Mouse (Mus musculus): ENCODE results near the gene Ticam1.

DNA sequence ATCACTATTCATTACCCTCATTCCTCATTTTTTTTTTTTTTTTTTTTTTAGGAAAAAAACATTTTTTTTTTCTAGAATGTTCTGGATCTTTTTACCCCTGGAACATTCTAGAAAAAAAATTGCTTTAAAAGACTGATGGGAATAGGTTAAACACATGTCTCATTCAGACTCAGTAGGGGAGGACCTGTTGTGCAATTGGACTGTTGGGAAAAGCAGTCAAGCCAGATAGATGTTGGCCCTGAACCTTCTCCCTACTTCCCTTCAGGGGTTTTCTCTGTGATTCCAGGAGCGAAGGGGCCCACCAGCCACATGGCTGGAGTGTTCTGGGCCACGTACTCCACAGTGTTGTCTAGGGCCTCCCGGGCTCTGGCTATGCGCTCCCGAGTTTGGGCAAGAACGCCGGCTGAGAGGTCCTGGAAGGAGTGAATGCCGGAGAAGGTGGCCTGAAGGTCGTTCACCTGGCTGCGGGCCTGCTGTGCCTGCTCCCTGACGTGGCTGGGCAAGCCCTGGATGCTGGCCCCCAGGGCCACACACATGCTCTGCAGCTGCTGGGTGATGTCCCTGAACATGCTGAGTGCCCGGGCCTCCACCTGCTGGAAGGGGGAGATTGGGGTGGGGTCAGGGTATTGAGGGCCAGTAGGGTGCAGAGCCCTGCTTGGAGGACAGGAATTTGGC lies 3.0 kb upstream of the Ticam1 start:
- no peak for TF ChIP-seq POLR2A (IDR thresholded peaks at IDR 0.05; ENCODE audit: borderline replicate concordance, extremely low read depth, insufficient read depth, insufficient read length, poor library complexity, severe bottlenecking)
- no peak for TF ChIP-seq CTCF (IDR thresholded peaks at IDR 0.05; ENCODE audit: borderline replicate concordance, extremely low read depth, insufficient read depth, insufficient read length)

Data from brain, embryonic 14.5 days (tissue).